ENCODE assay signal across 8 mouse cellular contexts in the genomic region with DNA sequence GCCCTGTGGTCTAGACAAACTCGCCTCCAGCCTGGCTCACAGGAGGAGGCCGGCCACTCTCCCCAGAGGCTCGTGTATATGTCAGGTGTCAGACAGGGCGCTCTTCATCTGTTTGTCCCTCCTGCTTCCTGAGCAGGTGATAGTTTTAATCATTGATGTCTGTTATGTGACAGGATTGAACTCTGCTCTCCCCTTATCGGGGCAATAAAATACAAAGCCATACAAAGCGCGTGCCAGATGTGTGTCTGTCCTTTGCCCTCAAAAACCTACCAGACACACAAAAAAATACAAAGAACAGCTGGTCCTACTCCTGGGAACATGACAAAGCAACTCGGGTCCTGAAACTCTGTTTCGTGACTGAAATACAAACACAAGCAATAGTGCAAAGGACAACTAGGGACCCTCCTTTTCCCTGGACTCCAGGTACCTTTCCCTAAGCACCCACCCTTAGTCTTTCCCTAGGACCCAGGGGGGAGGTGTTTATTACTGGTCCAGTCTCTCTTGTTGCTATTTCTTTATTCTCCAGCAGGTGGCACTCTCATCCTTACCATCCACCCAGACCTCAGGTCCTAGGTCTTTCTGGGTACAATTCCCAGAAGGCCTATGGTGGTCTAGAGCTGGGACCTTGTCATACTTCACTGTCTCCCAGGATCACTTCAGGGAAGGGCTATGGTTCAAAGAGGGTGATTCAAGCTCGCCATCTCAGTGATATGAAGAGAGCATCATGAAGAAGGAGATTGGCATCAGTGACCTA. TPM values are rescaled to one million over a fixed set of nuclear protein-coding genes. Genes with fewer than 3 reads are reported as not detected.
DNase-seq lines count a peak whose midpoint lies in the region; ATAC-seq lines count a peak whose summit lies in the region.

No protein-coding gene starts in this region.

- H3K4me1 ChIP-seq in forebrain, embryonic 15.5 days: peaks cover 3% of the 10 kb centered on the region; the same call in 1 of the 2 replicates

- H3K27me3 ChIP-seq in forebrain, embryonic 15.5 days: peaks cover 36% of the 10 kb centered on the region; the same call in 1 of the 2 replicates

- no peak overlapping the region for H3K4me2 ChIP-seq in forebrain, embryonic 15.5 days (replicated peaks)

- peak; percentile 29; the same call in 1 of the 2 replicates for ATAC-seq in forebrain, embryonic 15.5 days (replicated peaks)

- H3K27ac ChIP-seq in forebrain, embryonic 15.5 days (replicated peaks): no peak overlapping the region

- no peaks in the 10 kb centered on the region for H3K9me3 ChIP-seq in forebrain, embryonic 15.5 days

- whole genome bisulfite sequencing in forebrain, embryonic 15.5 days: 37% methylated on average over 10 of the region's 10 CpGs

- H3K9ac ChIP-seq in forebrain, embryonic 15.5 days (replicated peaks): no peak overlapping the region

- H3K4me3 ChIP-seq in forebrain, embryonic 15.5 days: no peak overlapping the region

- no peaks in the 10 kb centered on the region for H3K36me3 ChIP-seq in forebrain, embryonic 15.5 days

- peak; percentile 58 for DNase-seq in adrenal gland, postnatal 10 days
- no peak for DNase-seq in adrenal gland, postnatal 4 days (ENCODE audit: low spot score in 2 of 2)
- DNase-seq in 3T3-L1 (ENCODE audit: low read depth, low spot score): peak; percentile 86
- peak; percentile 45 for DNase-seq in c-Kit-positive CD71-negative TER-119-negative erythroid progenitor cells, embryonic 14.5 days (ENCODE audit: low read depth)
- peak; percentile 66 for DNase-seq in kidney, adult 9 months
- peak; percentile 63 for DNase-seq in lung, postnatal 10 days
- DNase-seq in skeletal muscle tissue, adult 2 months (ENCODE audit: low read depth, low spot score): peak; percentile 15

RNA-seq across cellular contexts. Expression of gene Wnt3, which starts 10.4 kb away (rescaled TPM):
- under 1 TPM in 1 of 2 experiments, not detected in 1; 0.15 TPM for total RNA-seq in adrenal gland, postnatal 10 days (2021)
- total RNA-seq in adrenal gland, postnatal 4 days (2021): under 1 TPM; 0.11 to 0.42 TPM
- polyA plus RNA-seq in forebrain, embryonic 15.5 days (2015; fragmentation: Nextera tagmentation; extraction: Ambion mirVana): 4.2 and 5.3 TPM in 2 replicates

RNA-seq across cellular contexts. Expression of gene Wnt9b, which starts 14.0 kb away (rescaled TPM):
- under 1 TPM; 0.12 to 0.39 TPM for total RNA-seq in adrenal gland, postnatal 10 days (2021)
- 1 to 10 TPM in 1 of 2 experiments, under 1 TPM in 1; 0.28 to 1.1 TPM for total RNA-seq in adrenal gland, postnatal 4 days (2021)
- 0.10 and 0.29 TPM in 2 replicates for polyA plus RNA-seq in forebrain, embryonic 15.5 days (2015; fragmentation: Nextera tagmentation; extraction: Ambion mirVana)

Comparison
In these comparisons a context has a peak if more than half of its experiments do, and no peak if none do; other contexts are left out.
1. DNase-seq: peak in adrenal gland, postnatal 10 days (single experiment), 3T3-L1 (single experiment), c-Kit-positive CD71-negative TER-119-negative erythroid progenitor cells, embryonic 14.5 days (single experiment), kidney, adult 9 months (single experiment), lung, postnatal 10 days (single experiment) and skeletal muscle tissue, adult 2 months (single experiment); none in adrenal gland, postnatal 4 days (0 of 2).